Mouse (Mus musculus) adrenal gland, adult (tissue): ENCODE measurements at regions not wholly inside any gene's neighbourhood (a gene's known extent, or its start where the extent isn't known, plus 50 kb on each side); places are given as distances from the start of the nearest gene placed in this dataset.

ENCODE experiments used
- DNase-seq, 2 experiments: peaks; one replicate each; pipeline ENCODE4 v3.0.0; 2022 to 2023; ENCODE audit warnings: low spot score in 1 of 2; ENCODE audit not compliant: inconsistent age in 2 of 2

DNA sequence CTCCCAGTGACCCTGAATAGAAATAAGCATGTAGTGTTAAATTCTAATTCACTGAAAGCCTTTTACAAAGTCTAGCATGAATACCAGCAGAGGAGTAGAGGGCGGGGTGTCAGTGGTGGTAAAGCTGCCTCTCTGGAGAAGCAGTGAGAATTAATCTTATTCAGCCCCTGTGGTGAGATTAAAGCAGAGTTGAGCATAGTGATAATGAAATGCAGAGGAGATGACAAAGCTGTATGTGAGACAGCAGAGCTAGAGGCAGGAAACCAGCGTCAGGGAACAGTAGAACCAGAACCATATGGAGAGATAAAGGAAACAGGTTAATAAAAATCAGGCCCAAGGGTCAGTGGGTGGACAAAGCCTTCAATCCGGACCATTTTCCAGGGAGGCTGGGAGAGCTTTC is 1827.2 kb downstream of the Poteg start:
- no peak for DNase-seq

DNA sequence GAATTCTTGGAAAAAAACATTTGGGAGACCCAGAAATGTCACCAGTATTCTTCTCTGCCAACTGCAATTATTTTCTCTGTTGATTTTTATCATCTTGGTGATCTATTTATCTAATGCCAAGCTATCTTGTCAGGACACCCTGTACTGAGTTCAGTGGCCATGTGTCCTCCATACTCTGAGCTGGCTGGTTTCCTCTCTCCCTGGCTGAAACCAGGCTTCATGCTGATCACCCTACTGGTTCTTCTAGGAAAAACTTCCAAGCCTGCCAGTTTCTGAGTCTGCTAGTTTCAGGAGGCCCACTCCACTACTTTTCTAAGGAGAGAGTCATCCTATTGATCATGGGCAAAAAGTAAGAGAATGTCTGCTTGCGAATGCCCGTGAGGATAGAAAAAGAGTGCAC is 1831.2 kb downstream of the Poteg start:
- DNase-seq = no peak

DNA sequence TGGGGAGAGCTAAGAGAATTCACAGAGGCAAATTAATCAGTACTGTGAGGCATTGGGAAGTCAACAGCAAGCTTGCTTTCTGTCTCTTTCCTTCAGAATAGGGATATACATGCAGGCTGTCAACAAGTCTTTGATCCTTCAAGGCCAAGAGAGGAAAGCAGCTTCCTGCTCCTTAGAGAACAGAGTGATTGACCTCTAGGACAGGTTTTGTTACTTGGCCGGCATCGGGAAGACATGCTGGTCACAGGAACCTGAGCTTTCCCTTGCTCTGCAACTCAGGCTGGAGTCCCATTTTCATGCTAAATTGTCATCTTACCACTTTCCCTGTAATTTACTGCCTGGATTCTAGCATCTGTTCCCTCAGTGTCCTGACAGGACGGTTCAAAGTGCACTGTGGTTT is 1831.8 kb downstream of the Poteg start:
- DNase-seq = no peak

DNA sequence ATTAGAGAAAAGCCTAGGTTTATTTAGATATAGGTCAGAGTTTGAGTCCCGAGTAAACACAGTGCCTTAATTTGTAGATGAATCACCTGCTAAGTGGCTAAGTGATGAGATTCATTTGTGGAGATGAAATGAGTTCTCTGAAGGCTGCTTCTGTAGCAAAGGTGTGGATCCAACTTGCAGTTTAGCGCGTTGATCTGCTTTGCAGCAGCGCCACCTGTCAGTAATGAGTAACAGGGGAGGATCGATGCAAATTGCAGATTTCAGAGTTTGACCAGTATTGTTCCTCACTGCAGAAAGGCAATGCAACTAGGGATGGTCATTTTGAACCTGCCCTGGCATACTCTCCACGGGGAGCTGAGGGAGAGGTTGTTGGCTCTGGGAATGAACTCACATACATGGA is 1842.9 kb downstream of the Poteg start:
- peak; percentile 18 to 52 for DNase-seq
